Mouse (Mus musculus) thymus, adult 2 months (tissue): ENCODE results near the gene Lipe.

ENCODE experiments used
- CTCF ChIP-seq: fragments of 200-500 bp; IDR thresholded peaks from 2 replicates; pipeline ENCODE4 v1.5.1; 2012; ENCODE audit warnings: mild to moderate bottlenecking, control low read depth, low read length, moderate library complexity, borderline replicate concordance; ENCODE audit not compliant: control insufficient read depth, poor library complexity, insufficient read depth; ENCODE audit errors: extremely low read depth
- POLR2A ChIP-seq: fragments of 200-500 bp; IDR thresholded peaks from 2 replicates; pipeline ENCODE4 v1.6.1; 2012; ENCODE audit warnings: mild to moderate bottlenecking, low read length, control low read depth, moderate library complexity; ENCODE audit not compliant: control insufficient read depth, poor library complexity, insufficient read depth; ENCODE audit errors: extremely low read depth

GRCm38 (mm10) chr7:25369058-25369749, 29.3 kb downstream of the Lipe start, which contains the start of gene Cnfn:
- TF ChIP-seq POLR2A (no peak), CTCF (no peak)
